Mouse (Mus musculus) liver, embryonic 14.5 days (tissue): ENCODE data around the gene Fryl. TPM values are rescaled to one million over a fixed set of nuclear protein-coding genes. Genes with fewer than 3 reads are reported as not detected.

Experiments
- ATAC-seq: fragments of 200-750 bp; cut with Nextera tagmentation; 2 replicates; pipeline ENCODE4 v1.8.0; 2017; ENCODE audit warnings: moderate number of reproducible peaks, mild to moderate bottlenecking, moderate library complexity; ENCODE audit not compliant: insufficient read depth
- DNase-seq, 3 experiments: peaks; one replicate each; pipeline ENCODE4 v3.0.0-alpha.2; 2012 to 2013; ENCODE audit warnings: low read depth in 3 of 3, low spot score in 3 of 3
- H3K27ac ChIP-seq: fragments of 300-500 bp; sonication (generic); 2 replicates; pipeline ENCODE4 v1.5.1; 2014; ENCODE audit warnings: moderate library complexity, mild to moderate bottlenecking, control low read depth, inconsistent platforms
- H3K27me3 ChIP-seq: fragments of 300-500 bp; sonication (generic); 2 replicates; pipeline ENCODE4 v1.6.1; 2014; ENCODE audit warnings: mild to moderate bottlenecking, low read length, moderate library complexity; ENCODE audit not compliant: control insufficient read depth, insufficient read depth
- H3K36me3 ChIP-seq: fragments of 300-500 bp; sonication (generic); replicated peaks from 2 replicates; pipeline ENCODE4 v1.6.1; 2014; ENCODE audit warnings: low read depth; ENCODE audit not compliant: control insufficient read depth, insufficient read depth
- H3K4me1 ChIP-seq, 2 experiments: fragments of 200-500 bp in 1 of 2; fragments of 300-500 bp in 1 of 2; sonication (generic) in 1 of 2; replicated peaks; 2 replicates each; pipeline ENCODE4 v1.6.1; 2012 to 2014; ENCODE audit warnings: antibody characterized with exemption in 1 of 2, inconsistent platforms in 1 of 2, low read length in 1 of 2; ENCODE audit not compliant: control insufficient read depth in 2 of 2, insufficient read depth in 2 of 2
- H3K4me2 ChIP-seq: fragments of 300-500 bp; sonication (generic); 2 replicates; pipeline ENCODE4 v1.6.1; 2014; ENCODE audit warnings: low read depth, mild to moderate bottlenecking, control low read depth, moderate library complexity
- H3K4me3 ChIP-seq, 2 experiments: fragments of 200-500 bp in 1 of 2; fragments of 300-500 bp in 1 of 2; sonication (generic) in 1 of 2; 2 replicates each; pipeline ENCODE4 v1.5.1; 2012 to 2014; ENCODE audit warnings: low read depth in 2 of 2, low read length in 2 of 2, mild to moderate bottlenecking in 2 of 2, control low read depth in 1 of 2, inconsistent platforms in 1 of 2, moderate library complexity in 1 of 2; ENCODE audit not compliant: insufficient read depth in 1 of 2
- H3K9ac ChIP-seq: fragments of 300-500 bp; sonication (generic); replicated peaks from 2 replicates; pipeline ENCODE4 v1.6.1; 2014; ENCODE audit warnings: mild to moderate bottlenecking, control low read depth, moderate library complexity
- H3K9me3 ChIP-seq: fragments of 300-500 bp; sonication (generic); 2 replicates; pipeline ENCODE4 v1.6.1; 2016; ENCODE audit warnings: low read length, mixed read lengths; ENCODE audit not compliant: control insufficient read depth
- CTCF ChIP-seq: IDR thresholded peaks from 2 replicates; pipeline ENCODE4 v1.5.1; 2016; ENCODE audit warnings: antibody characterized with exemption, low read depth, control low read depth
- EP300 ChIP-seq: IDR thresholded peaks from 2 replicates; pipeline ENCODE4 v1.6.1; 2016; ENCODE audit warnings: antibody characterized with exemption, low read depth
- WGBS: fragments of 180-500 bp; shearing (Covaris S2); extraction: QIAGEN DNeasy Blood & Tissue Kit; methylation state at CpG from one replicate; pipeline ENCODE4 v1.1.7; 2014; ENCODE audit not compliant: insufficient replicate concordance; 5-methylcytosine and 5-hydroxymethylcytosine counted together
- polyA plus RNA-seq, 2 experiments: library from polyadenylated mRNA; depleted of rRNA in 1 of 2; stranded (reverse) in 1 of 2; unstranded in 1 of 2; fragments of >200 nt; fragmentation: Nextera tagmentation in 1 of 2; extraction: Ambion mirVana in 1 of 2; gene quantifications; 2 replicates each; pipeline versions ENCODE4 v1.2.1 to v1.2.3; 2012 to 2014

Gene Fryl
- polyA plus RNA-seq, 2 experiments = 22.1 to 41.8 TPM

GRCm38 (mm10) chr5:73129871-73130270 lies 126.5 kb downstream of the Fryl start:
- H3K27ac ChIP-seq = no peak overlapping the region
- peaks cover 32% of the 10 kb centered on the region for H3K36me3 ChIP-seq
- ATAC-seq = no peak
- no peaks in the 10 kb centered on the region for H3K27me3 ChIP-seq
- H3K4me2 ChIP-seq = no peak overlapping the region
- H3K4me3 ChIP-seq = no peak overlapping the region
- no peak for TF ChIP-seq EP300
- no peak for TF ChIP-seq CTCF
- 80% methylated on average over 5 of the region's 5 CpGs for WGBS
- no peak for DNase-seq
- no peaks in the 10 kb centered on the region for H3K9me3 ChIP-seq
- no peak overlapping the region for H3K9ac ChIP-seq
- peaks cover 10 to 26% of the 10 kb centered on the region in 2 experiments for H3K4me1 ChIP-seq

- Histone ChIP-seq H3K36me3 (peaks cover 45% of the 10 kb centered on the region), H3K4me2 (no peak overlapping the region), H3K27me3 (no peaks in the 10 kb centered on the region), H3K4me3 (no peak overlapping the region), H3K9me3 (no peaks in the 10 kb centered on the region), H3K9ac (no peak overlapping the region), H3K4me1 (no peaks in the 10 kb centered on the region; a peak in 1 of 4 replicates), H3K27ac (no peak overlapping the region)
- TF ChIP-seq CTCF (peak; percentile 18; the same call in 1 of the 2 replicates), EP300 (no peak)
- no peak for ATAC-seq
- DNase-seq = no peak
- 88% methylated on average over 13 of the region's 13 CpGs for WGBS
Observed at GRCm38 (mm10) chr5:73119969-73120725, 136.3 kb downstream of the Fryl start.

GRCm38 (mm10) chr5:73119524-73119923 lies 136.9 kb downstream of the Fryl start:
- H3K27me3 ChIP-seq = no peaks in the 10 kb centered on the region
- no peaks in the 10 kb centered on the region; a peak in 1 of 4 replicates for H3K4me1 ChIP-seq
- ATAC-seq (no peak), DNase-seq (no peak)
- H3K27ac ChIP-seq = no peak overlapping the region
- no peak overlapping the region for H3K4me2 ChIP-seq
- no peak overlapping the region for H3K9ac ChIP-seq
- H3K9me3 ChIP-seq = no peaks in the 10 kb centered on the region
- peaks cover 45% of the 10 kb centered on the region for H3K36me3 ChIP-seq
- H3K4me3 ChIP-seq = no peak overlapping the region
- TF ChIP-seq CTCF (no peak), EP300 (no peak)
- 86% methylated on average over 5 of the region's 5 CpGs for WGBS

DNA sequence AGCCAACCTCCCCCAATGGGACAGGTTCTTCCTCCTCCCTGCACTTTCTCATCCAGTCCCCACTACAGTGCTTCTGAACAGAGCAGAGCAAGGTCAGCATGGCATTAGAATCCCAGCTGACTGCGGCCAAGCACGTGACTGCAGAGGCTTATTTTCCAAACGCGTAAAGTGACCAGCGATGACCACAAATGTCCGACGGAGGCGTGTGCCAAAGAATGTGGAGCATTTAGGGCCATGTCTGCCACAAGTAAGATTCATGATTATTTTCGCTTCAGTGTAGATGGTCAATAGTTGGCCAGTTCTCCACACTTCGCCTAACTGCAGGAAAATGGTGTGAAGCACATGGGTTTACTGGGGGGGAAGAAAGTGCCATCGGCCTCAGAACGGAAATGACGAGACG lies 137.6 kb downstream of the Fryl start:
- no peak for TF ChIP-seq CTCF
- no peak for TF ChIP-seq EP300
- WGBS = 94% methylated on average over 14 of the region's 14 CpGs

GRCm38 (mm10) chr5:73114878-73115277 lies 141.5 kb downstream of the Fryl start:
- Histone ChIP-seq H3K27ac (no peak overlapping the region), H3K9me3 (no peaks in the 10 kb centered on the region), H3K27me3 (no peaks in the 10 kb centered on the region), H3K9ac (no peak overlapping the region), H3K4me3 (no peak overlapping the region), H3K4me2 (no peak overlapping the region), H3K4me1 (no peaks in the 10 kb centered on the region), H3K36me3 (peaks cover 47% of the 10 kb centered on the region)
- TF ChIP-seq CTCF = peak; percentile 87
- no peak for TF ChIP-seq EP300
- DNase-seq (peak; percentile 34 to 44 (median 41)), ATAC-seq (no peak)
- WGBS = 84% methylated on average over 4 of the region's 4 CpGs

More for the DNA sequence above, 137.6 kb downstream of the Fryl start:
- peaks cover 41% of the 10 kb centered on the region for H3K36me3 ChIP-seq
- H3K27me3 ChIP-seq = no peaks in the 10 kb centered on the region
- H3K9ac ChIP-seq = no peak overlapping the region
- H3K9me3 ChIP-seq = no peaks in the 10 kb centered on the region
- H3K4me1 ChIP-seq = no peaks in the 10 kb centered on the region; a peak in 1 of 4 replicates
- no peak for ATAC-seq
- DNase-seq = no peak
- no peak overlapping the region for H3K27ac ChIP-seq
- no peak overlapping the region for H3K4me3 ChIP-seq
- no peak overlapping the region for H3K4me2 ChIP-seq
